Mouse (Mus musculus): Measurements from ENCODE around the gene Phtf1. TPM values are rescaled to one million over a fixed set of nuclear protein-coding genes. Genes with fewer than 3 reads are reported as not detected.

Phtf1 gene
- polyA plus RNA-seq, 1 experiment from 2014 or later: 41.1 TPM

DNA sequence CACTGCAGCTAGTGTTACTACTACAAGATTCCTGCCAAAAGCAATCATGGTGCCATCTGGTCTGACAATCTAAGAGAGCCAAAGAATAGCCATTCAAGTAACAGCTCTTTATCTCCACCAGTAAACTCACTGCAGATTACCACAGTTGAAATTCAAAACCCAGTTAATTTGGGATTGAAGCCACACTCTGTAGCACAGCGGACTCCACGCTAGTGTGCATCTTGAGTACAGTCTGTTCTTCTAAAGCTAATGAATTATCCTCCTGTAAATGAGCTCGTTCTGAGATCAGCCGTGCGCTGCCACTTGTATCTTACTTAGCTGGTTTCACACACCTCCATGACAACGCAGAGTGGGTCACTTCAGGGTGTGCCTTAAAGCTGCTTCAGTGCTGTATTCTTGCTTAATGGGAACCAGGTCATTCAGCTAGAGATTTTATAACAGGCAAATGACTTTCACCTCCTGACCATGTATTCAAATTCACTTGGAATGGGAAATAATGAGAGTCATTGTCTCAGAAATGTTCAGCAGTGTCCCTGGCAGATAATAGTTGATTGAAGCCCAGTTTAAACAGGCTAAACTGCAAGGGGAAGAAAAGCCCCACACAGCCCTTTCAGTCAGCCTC is 91.2 kb downstream of the Phtf1 start:
- no peaks in the 10 kb centered on the region for H3K36me3 ChIP-seq (ENCODE audit: control insufficient read depth, insufficient read depth, low read length)
- H3K4me2 ChIP-seq (ENCODE audit: low read depth, low read length): no peak overlapping the region
- H3K9ac ChIP-seq (ENCODE audit: low read depth, low read length): no peak overlapping the region
- no peak overlapping the region for H3K4me3 ChIP-seq (ENCODE audit: low read depth, low read length)
- 51% methylated on average over 6 of the region's 6 CpGs for WGBS
- DNase-seq (ENCODE audit: low spot score): peak; percentile 70
- no peak for ATAC-seq (ENCODE audit: low read depth)
- H3K9me3 ChIP-seq (ENCODE audit: control insufficient read depth, low read length): no peaks in the 10 kb centered on the region
- H3K27ac ChIP-seq (replicated peaks; ENCODE audit: low read depth, low read length): no peak overlapping the region; the same call in 1 of the 2 replicates
- peaks cover 5% of the 10 kb centered on the region; the same call in 1 of the 2 replicates for H3K4me1 ChIP-seq (ENCODE audit: control insufficient read depth, insufficient read depth, low read length)
- H3K27me3 ChIP-seq (replicated peaks; ENCODE audit: control insufficient read depth, insufficient read depth, low read length): no peaks in the 10 kb centered on the region

DNA sequence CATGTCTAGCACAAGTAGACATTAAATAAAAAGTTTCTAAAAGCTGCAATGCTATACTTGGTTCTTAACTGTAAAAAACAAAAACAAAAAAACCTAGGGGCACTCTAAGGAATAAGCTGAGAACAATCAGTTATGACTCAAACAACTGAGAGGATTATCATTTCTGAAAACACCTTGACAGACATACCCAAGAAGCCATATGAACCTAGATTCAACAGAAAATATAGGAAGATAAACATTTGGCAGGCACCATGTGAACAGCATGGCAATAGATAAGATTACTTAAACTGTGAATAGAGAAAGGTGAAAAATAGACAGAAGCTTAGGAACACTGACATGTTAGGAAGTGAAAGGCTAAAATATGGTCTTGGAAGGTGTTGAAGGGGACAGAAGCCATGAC is 101.5 kb downstream of the Phtf1 start:
- no peaks in the 10 kb centered on the region for H3K4me1 ChIP-seq (ENCODE audit: control insufficient read depth, insufficient read depth, low read length)
- H3K9ac ChIP-seq (ENCODE audit: low read depth, low read length): no peak overlapping the region
- no peak overlapping the region for H3K27ac ChIP-seq (replicated peaks; ENCODE audit: low read depth, low read length)
- no peaks in the 10 kb centered on the region for H3K36me3 ChIP-seq (ENCODE audit: control insufficient read depth, insufficient read depth, low read length)
- H3K4me2 ChIP-seq (ENCODE audit: low read depth, low read length): no peak overlapping the region
- no peaks in the 10 kb centered on the region for H3K9me3 ChIP-seq (ENCODE audit: control insufficient read depth, low read length)
- DNase-seq (ENCODE audit: low spot score) (no peak), ATAC-seq (ENCODE audit: low read depth) (no peak)
- H3K4me3 ChIP-seq (ENCODE audit: low read depth, low read length): no peak overlapping the region
- H3K27me3 ChIP-seq (replicated peaks; ENCODE audit: control insufficient read depth, insufficient read depth, low read length): no peaks in the 10 kb centered on the region

Other genes with a start within 250 kb of the Phtf1 start
- 73.3 and 79.1 TPM in 2 replicates for gene Olfml3, start 230.1 kb upstream of the Phtf1 start, polyA plus RNA-seq (2014; fragmentation: Nextera tagmentation; extraction: Ambion mirVana)
- gene Gm10964, start 228.7 kb upstream of the Phtf1 start, polyA plus RNA-seq (2014; fragmentation: Nextera tagmentation; extraction: Ambion mirVana): not detected in 2 replicates
- gene Hipk1, start 176.5 kb upstream of the Phtf1 start, polyA plus RNA-seq (2014; fragmentation: Nextera tagmentation; extraction: Ambion mirVana): 15.4 and 17.3 TPM in 2 replicates
- 22.3 and 25.9 TPM in 2 replicates for gene Dclre1b, start 158.7 kb upstream of the Phtf1 start, polyA plus RNA-seq (2014; fragmentation: Nextera tagmentation; extraction: Ambion mirVana)
- 23.9 and 24.9 TPM in 2 replicates for gene Ap4b1, start 158.6 kb upstream of the Phtf1 start, polyA plus RNA-seq (2014; fragmentation: Nextera tagmentation; extraction: Ambion mirVana)
- gene Gm43064, start 158.5 kb upstream of the Phtf1 start, polyA plus RNA-seq (2014; fragmentation: Nextera tagmentation; extraction: Ambion mirVana): 0.17 and 0.41 TPM in 2 replicates
- 0.42 and 0.63 TPM in 2 replicates for gene Bcl2l15, start 135.5 kb upstream of the Phtf1 start, polyA plus RNA-seq (2014; fragmentation: Nextera tagmentation; extraction: Ambion mirVana)
- 0.76 and 0.96 TPM in 2 replicates for gene Ptpn22, start 108.3 kb upstream of the Phtf1 start, polyA plus RNA-seq (2014; fragmentation: Nextera tagmentation; extraction: Ambion mirVana)
- gene Rsbn1, start 54.0 kb upstream of the Phtf1 start, polyA plus RNA-seq (2014; fragmentation: Nextera tagmentation; extraction: Ambion mirVana): 11.0 and 12.0 TPM in 2 replicates